Mouse (Mus musculus) retina, embryonic 14.5 days (tissue): ENCODE data around the gene Stx6.
"Not testable (repeated sequence)": the region's sequence is repeated elsewhere in the genome, so short reads cannot be mapped to it uniquely, and the experiment has no call there.

Experiments used
- DNase-seq: peaks from one replicate; pipeline ENCODE4 v3.0.0-alpha.2; 2015; ENCODE audit warnings: low spot score

The Stx6 gene

GRCm38 (mm10) chr1:155167453-155167852 is 8.9 kb downstream of the Stx6 start:
- DNase-seq = no peak

GRCm38 (mm10) chr1:155169935-155170334 is 11.4 kb downstream of the Stx6 start:
- DNase-seq = no peak

- no peak for DNase-seq
Observed at GRCm38 (mm10) chr1:155172895-155173643, 14.6 kb downstream of the Stx6 start.

- not testable (repeated sequence) for DNase-seq
Observed at GRCm38 (mm10) chr1:155173644-155174016, 15.1 kb downstream of the Stx6 start.

GRCm38 (mm10) chr1:155174424-155174823 is 15.9 kb downstream of the Stx6 start:
- no peak for DNase-seq

GRCm38 (mm10) chr1:155178192-155178924 is 19.8 kb downstream of the Stx6 start:
- DNase-seq = no peak

- no peak for DNase-seq
Observed at GRCm38 (mm10) chr1:155184191-155184590, 25.7 kb downstream of the Stx6 start.

GRCm38 (mm10) chr1:155188656-155189055 is 30.1 kb downstream of the Stx6 start:
- no peak for DNase-seq

- DNase-seq = no peak
Observed at GRCm38 (mm10) chr1:155191219-155191618, 32.7 kb downstream of the Stx6 start.

- DNase-seq = no peak
Observed at GRCm38 (mm10) chr1:155191671-155192070, 33.2 kb downstream of the Stx6 start.

- no peak for DNase-seq
Observed at GRCm38 (mm10) chr1:155192805-155193368, 34.4 kb downstream of the Stx6 start.

- no peak for DNase-seq
Observed at GRCm38 (mm10) chr1:155196691-155197090, 38.2 kb downstream of the Stx6 start.

- no peak for DNase-seq
Observed at GRCm38 (mm10) chr1:155199522-155199921, 41.0 kb downstream of the Stx6 start.

- no peak for DNase-seq
Observed at GRCm38 (mm10) chr1:155200967-155201366, 42.5 kb downstream of the Stx6 start.

GRCm38 (mm10) chr1:155201373-155201879 is 42.9 kb downstream of the Stx6 start:
- no peak for DNase-seq

- no peak for DNase-seq
Observed at GRCm38 (mm10) chr1:155201914-155202313, 43.4 kb downstream of the Stx6 start.

- no peak for DNase-seq
Observed at GRCm38 (mm10) chr1:155202472-155202871, 44.0 kb downstream of the Stx6 start.

- no peak for DNase-seq
Observed at GRCm38 (mm10) chr1:155203101-155203500, 44.6 kb downstream of the Stx6 start.

- no peak for DNase-seq
Observed at GRCm38 (mm10) chr1:155203954-155204353, 45.4 kb downstream of the Stx6 start.

- DNase-seq = no peak
Observed at GRCm38 (mm10) chr1:155204560-155205162, 46.1 kb downstream of the Stx6 start.

- peak; percentile 55 for DNase-seq
Observed at GRCm38 (mm10) chr1:155205311-155205710, 46.8 kb downstream of the Stx6 start.
